Mouse (Mus musculus): ENCODE measurements around the gene Rnase10. TPM values are rescaled to one million over a fixed set of nuclear protein-coding genes. Genes with fewer than 3 reads are reported as not detected.

Rnase10 gene
- polyA plus RNA-seq, 1 experiment from 2014 or later: not detected

DNA sequence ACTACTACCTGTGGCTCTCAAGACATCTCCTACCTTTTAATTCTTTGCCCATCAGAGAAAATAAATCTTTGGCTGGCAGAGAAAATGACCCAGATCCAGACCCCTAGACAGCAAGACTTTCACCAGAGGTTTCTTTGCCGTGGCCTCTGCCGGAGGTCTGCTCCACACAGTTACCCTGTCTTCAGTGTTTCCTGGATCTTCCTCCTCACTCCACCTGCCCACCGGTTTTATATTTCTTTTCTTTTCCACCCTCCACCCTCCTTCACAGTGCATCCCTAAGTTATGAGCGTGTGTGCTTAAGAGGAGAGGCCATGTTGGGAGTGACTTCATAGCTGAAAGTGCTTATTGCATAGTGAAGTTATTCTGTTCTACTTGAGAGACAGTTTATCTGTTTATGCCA lies 15.9 kb downstream of the Rnase10 start:
- Histone ChIP-seq H3K9me3 (ENCODE audit: low read length) (peaks cover 2% of the 10 kb centered on the region; the same call in 1 of the 2 replicates), H3K27me3 (ENCODE audit: insufficient read depth, low read length) (no peaks in the 10 kb centered on the region), H3K4me1 (ENCODE audit: insufficient read depth) (no peaks in the 10 kb centered on the region), H3K4me3 (ENCODE audit: low read depth, low read length) (no peak overlapping the region), H3K4me2 (ENCODE audit: low read depth, low read length) (no peak overlapping the region), H3K27ac (ENCODE audit: low read depth) (no peak overlapping the region), H3K9ac (replicated peaks) (no peak overlapping the region), H3K36me3 (replicated peaks; ENCODE audit: insufficient read depth, low read length) (no peaks in the 10 kb centered on the region)
- DNase-seq: no peak
- 73% methylated on average over 4 of the region's 4 CpGs for WGBS (ENCODE audit: insufficient replicate concordance)
- TF ChIP-seq CTCF (IDR thresholded peaks at IDR 0.05; ENCODE audit: low read depth) (no peak), EP300 (IDR thresholded peaks at IDR 0.05; ENCODE audit: low read depth) (no peak)
- ATAC-seq: no peak

DNA sequence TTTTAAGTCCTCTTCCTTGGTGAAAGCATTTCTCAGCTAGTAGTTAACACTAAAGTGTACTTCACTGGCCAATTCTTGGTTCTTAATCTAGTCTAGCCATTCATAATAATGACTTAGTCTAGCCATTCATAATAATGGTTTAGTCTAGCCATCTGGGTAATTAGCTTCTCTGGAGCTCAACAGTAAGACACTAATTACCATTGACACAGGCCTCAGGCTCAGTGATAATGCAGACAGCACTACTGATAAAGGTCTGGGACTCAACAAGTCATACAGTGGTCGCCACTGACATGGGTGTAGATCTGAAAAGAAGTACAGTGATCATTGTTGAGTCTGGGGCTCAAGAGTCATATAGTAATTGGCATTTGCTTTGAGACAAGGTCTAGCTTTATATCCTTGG lies 17.3 kb downstream of the Rnase10 start:
- no peak for DNase-seq
- peaks cover 2% of the 10 kb centered on the region; the same call in 1 of the 2 replicates for H3K9me3 ChIP-seq (ENCODE audit: low read length)
- no peak overlapping the region for H3K4me2 ChIP-seq (ENCODE audit: low read depth, low read length)
- no peak overlapping the region for H3K9ac ChIP-seq (replicated peaks)
- H3K4me1 ChIP-seq (ENCODE audit: insufficient read depth): no peaks in the 10 kb centered on the region
- no peak for ATAC-seq
- TF ChIP-seq CTCF (IDR thresholded peaks at IDR 0.05; ENCODE audit: low read depth): no peak
- TF ChIP-seq EP300 (IDR thresholded peaks at IDR 0.05; ENCODE audit: low read depth): no peak
- 62% methylated on average over 1 of the region's 1 CpGs for WGBS (ENCODE audit: insufficient replicate concordance)
- H3K27me3 ChIP-seq (ENCODE audit: insufficient read depth, low read length): no peaks in the 10 kb centered on the region
- H3K4me3 ChIP-seq (ENCODE audit: low read depth, low read length): no peak overlapping the region
- H3K36me3 ChIP-seq (replicated peaks; ENCODE audit: insufficient read depth, low read length): no peaks in the 10 kb centered on the region
- H3K27ac ChIP-seq (ENCODE audit: low read depth): no peak overlapping the region

DNA sequence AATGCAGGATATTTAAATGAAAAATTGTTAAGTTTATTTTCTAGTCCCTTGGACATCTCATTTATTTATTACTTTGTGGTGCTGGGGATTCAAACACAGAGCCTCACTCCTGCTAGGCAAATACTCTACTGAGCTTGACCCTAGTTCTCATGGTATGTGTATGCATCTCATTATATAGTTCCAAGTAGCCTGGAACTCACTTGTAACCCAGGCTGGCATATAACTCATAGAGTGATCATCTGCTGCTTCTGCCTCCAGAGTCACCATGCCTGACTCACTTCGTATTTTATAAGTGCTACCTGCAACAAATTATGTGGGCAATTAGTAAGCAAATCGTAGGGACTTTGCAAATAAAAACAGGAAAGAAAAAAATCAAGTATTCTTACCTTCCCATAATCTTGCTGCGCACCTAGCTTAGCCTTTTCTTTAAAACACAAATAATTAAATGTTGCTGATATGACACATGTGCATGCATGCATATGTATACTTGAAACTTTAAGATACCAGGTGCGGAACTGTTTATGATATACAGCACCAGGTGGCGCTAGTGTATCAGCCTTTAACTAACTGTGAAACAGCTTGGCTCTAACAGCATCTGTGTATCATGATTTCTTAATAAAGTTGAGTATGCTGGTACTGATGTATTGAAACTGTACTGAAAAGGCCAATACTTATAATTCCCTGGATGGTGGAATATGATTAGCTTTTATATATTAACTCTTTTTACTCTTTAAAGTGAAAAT lies 19.0 kb downstream of the Rnase10 start:
- Histone ChIP-seq H3K4me3 (ENCODE audit: low read depth, low read length) (no peak overlapping the region), H3K9me3 (ENCODE audit: low read length) (no peaks in the 10 kb centered on the region), H3K9ac (replicated peaks) (no peak overlapping the region), H3K27ac (ENCODE audit: low read depth) (no peak overlapping the region), H3K4me2 (ENCODE audit: low read depth, low read length) (no peak overlapping the region), H3K27me3 (ENCODE audit: insufficient read depth, low read length) (no peaks in the 10 kb centered on the region), H3K36me3 (replicated peaks; ENCODE audit: insufficient read depth, low read length) (no peaks in the 10 kb centered on the region), H3K4me1 (ENCODE audit: insufficient read depth) (no peaks in the 10 kb centered on the region)
- TF ChIP-seq CTCF (IDR thresholded peaks at IDR 0.05; ENCODE audit: low read depth) (peak; percentile 95), EP300 (IDR thresholded peaks at IDR 0.05; ENCODE audit: low read depth) (no peak)
- WGBS (ENCODE audit: insufficient replicate concordance): 33% methylated on average over 5 of the region's 5 CpGs
- ATAC-seq: peak; percentile 63
- DNase-seq: peak; percentile 73

DNA sequence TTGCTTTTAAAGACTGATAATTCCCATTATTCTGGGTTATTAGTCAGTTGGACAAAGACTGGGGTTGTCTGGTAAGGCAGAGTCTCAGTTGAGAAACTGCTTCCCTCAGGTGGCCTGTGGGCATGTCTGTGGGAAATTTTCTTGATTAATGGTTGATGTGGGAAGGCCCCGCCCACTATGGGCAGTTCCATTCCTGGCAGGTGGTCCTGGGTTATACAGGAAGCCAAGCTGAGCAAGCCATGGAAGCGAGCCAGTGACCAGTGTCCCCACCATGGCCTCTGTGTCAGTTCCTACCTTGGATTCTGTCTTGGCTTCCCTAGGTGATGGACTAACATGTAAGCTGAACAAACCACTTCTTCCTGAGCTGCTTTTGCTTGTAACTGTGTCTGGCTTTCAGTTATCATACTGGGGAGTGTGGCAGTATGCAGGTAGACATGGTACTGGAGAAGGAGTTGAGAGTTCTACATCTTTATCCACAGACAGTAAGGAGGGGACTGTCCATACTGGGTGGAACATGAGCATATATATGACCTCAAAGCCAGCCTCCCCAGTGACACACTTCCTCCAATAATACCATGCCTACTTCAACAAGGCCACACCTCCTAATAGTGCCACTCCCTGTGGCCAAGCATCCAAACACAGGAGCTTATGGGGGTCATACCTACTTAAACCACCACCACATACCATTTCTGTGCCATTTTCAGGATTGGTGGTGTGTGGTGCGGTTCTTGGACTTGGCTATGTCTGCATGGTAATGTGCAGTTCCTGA lies 20.0 kb downstream of the Rnase10 start:
- no peak overlapping the region for H3K9ac ChIP-seq (replicated peaks)
- no peaks in the 10 kb centered on the region for H3K9me3 ChIP-seq (ENCODE audit: low read length)
- no peak overlapping the region for H3K4me2 ChIP-seq (ENCODE audit: low read depth, low read length)
- 67% methylated on average over 3 of the region's 3 CpGs for WGBS (ENCODE audit: insufficient replicate concordance)
- H3K27me3 ChIP-seq (ENCODE audit: insufficient read depth, low read length): no peaks in the 10 kb centered on the region
- no peak overlapping the region for H3K4me3 ChIP-seq (ENCODE audit: low read depth, low read length)
- DNase-seq: no peak
- no peak overlapping the region for H3K27ac ChIP-seq (ENCODE audit: low read depth)
- no peaks in the 10 kb centered on the region for H3K4me1 ChIP-seq (ENCODE audit: insufficient read depth)
- no peak for TF ChIP-seq EP300 (IDR thresholded peaks at IDR 0.05; ENCODE audit: low read depth)
- TF ChIP-seq CTCF (IDR thresholded peaks at IDR 0.05; ENCODE audit: low read depth): no peak
- H3K36me3 ChIP-seq (replicated peaks; ENCODE audit: insufficient read depth, low read length): no peaks in the 10 kb centered on the region
- no peak for ATAC-seq

DNA sequence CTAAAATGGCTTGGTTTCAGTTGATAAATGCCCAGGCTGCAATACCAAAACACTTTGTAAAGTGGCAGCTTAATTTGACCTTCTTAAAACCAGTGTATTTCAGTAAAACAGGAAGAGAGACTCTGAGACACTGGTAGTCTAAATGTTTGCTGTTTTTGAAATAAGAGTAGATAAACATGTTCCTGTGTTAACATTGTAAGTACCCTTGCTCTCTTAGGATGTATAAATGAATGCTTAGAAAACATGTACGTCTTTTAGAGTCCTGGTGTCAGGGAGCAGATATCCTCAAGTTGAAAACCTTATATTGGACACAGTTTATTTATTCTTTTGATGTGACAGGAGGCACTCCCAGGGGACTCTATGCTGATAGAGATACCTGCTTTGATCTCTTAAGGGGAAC lies 27.7 kb downstream of the Rnase10 start:
- no peaks in the 10 kb centered on the region for H3K9me3 ChIP-seq (ENCODE audit: low read length)
- H3K36me3 ChIP-seq (replicated peaks; ENCODE audit: insufficient read depth, low read length): no peaks in the 10 kb centered on the region
- H3K27ac ChIP-seq (ENCODE audit: low read depth): no peak overlapping the region
- no peak for DNase-seq
- TF ChIP-seq EP300 (IDR thresholded peaks at IDR 0.05; ENCODE audit: low read depth) (no peak), CTCF (IDR thresholded peaks at IDR 0.05; ENCODE audit: low read depth) (no peak)
- H3K4me1 ChIP-seq (ENCODE audit: insufficient read depth): no peaks in the 10 kb centered on the region
- no peak for ATAC-seq
- H3K4me2 ChIP-seq (ENCODE audit: low read depth, low read length): no peak overlapping the region
- H3K4me3 ChIP-seq (ENCODE audit: low read depth, low read length): no peak overlapping the region
- H3K27me3 ChIP-seq (ENCODE audit: insufficient read depth, low read length): no peaks in the 10 kb centered on the region
- no peak overlapping the region for H3K9ac ChIP-seq (replicated peaks)
- WGBS (ENCODE audit: insufficient replicate concordance): 61% methylated on average over 1 of the region's 1 CpGs

DNA sequence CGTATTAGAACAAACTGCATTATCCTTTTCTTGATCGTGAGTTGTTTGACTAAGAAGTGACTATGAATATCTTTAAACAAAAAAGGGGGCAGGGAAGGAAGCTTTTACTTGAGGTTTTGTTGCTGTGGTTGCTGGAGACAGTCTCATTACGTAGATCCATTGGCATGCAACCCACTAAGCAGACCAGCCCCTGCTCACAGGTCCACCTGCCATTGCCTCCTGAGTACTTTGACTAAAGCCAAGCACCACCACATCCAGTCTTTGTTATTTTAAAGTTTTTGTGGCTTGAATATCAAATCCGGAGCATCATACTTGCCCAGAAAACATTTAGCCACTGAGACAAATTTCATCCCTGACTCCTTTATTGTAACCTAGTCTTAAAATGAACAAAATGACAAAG lies 28.7 kb downstream of the Rnase10 start:
- Histone ChIP-seq H3K27me3 (ENCODE audit: insufficient read depth, low read length) (no peaks in the 10 kb centered on the region), H3K4me2 (ENCODE audit: low read depth, low read length) (no peak overlapping the region), H3K9ac (replicated peaks) (no peak overlapping the region), H3K4me1 (ENCODE audit: insufficient read depth) (no peaks in the 10 kb centered on the region), H3K36me3 (replicated peaks; ENCODE audit: insufficient read depth, low read length) (no peaks in the 10 kb centered on the region), H3K4me3 (ENCODE audit: low read depth, low read length) (no peak overlapping the region), H3K9me3 (ENCODE audit: low read length) (no peaks in the 10 kb centered on the region), H3K27ac (ENCODE audit: low read depth) (no peak overlapping the region)
- no peak for TF ChIP-seq EP300 (IDR thresholded peaks at IDR 0.05; ENCODE audit: low read depth)
- TF ChIP-seq CTCF (IDR thresholded peaks at IDR 0.05; ENCODE audit: low read depth): no peak
- 79% methylated on average over 4 of the region's 4 CpGs for WGBS (ENCODE audit: insufficient replicate concordance)
- DNase-seq: no peak
- no peak for ATAC-seq

Data from liver, postnatal 0 days (tissue).